In genomic region chr5:140674036-140674435, GRCm38 (mm10) we compare ENCODE assay signal across 25 mouse cellular contexts. TPM values are rescaled to one million over a fixed set of nuclear protein-coding genes. Genes with fewer than 3 reads are reported as not detected.
DNase-seq lines count a peak whose midpoint lies in the region; ATAC-seq lines count a peak whose summit lies in the region.
"Had no signal": no experiment of that assay in that cellular context is flagged by ENCODE, and none has a peak within 500 bp of the region (broad histone marks: within the 10 kb centered on the region; RNA-seq: fewer than 3 reads in every experiment).

No protein-coding gene starts in this region.

- DNase-seq in neural tube, embryonic 10.5 days (ENCODE audit: extremely low spot score, low spot score): no peak
- DNase-seq in frontal cortex, postnatal 25 days (ENCODE audit: low spot score in 2 of 2): no peak
- DNase-seq: adrenal gland, adult 2 months; adrenal gland, postnatal 14 days; cerebellum, adult 11 months; cerebellum, adult 8-10 months; cerebellum, postnatal 10 days; cerebellum, postnatal 36 days; embryo, embryonic 11 days; gastrocnemius, postnatal 10 days; gastrocnemius, postnatal 36 days; heart, adult 2 months had no signal

- H3K4me1 ChIP-seq in neural tube, embryonic 15.5 days: peaks cover 14% of the 10 kb centered on the region
- no peaks in the 10 kb centered on the region; the same call in 1 of the 2 replicates for H3K4me1 ChIP-seq in intestine, embryonic 16.5 days (ENCODE audit: control insufficient read depth, insufficient read depth, low read length)
- H3K4me1 ChIP-seq in stomach, embryonic 16.5 days (ENCODE audit: control insufficient read depth, insufficient read depth, low read length): no peaks in the 10 kb centered on the region
- H3K4me1 ChIP-seq in liver, embryonic 12.5 days: no peaks in the 10 kb centered on the region
- H3K4me1 ChIP-seq: embryonic facial prominence, embryonic 13.5 days; forebrain, embryonic 12.5 days; forebrain, embryonic 15.5 days; hindbrain, embryonic 12.5 days had no signal

- 88% methylated on average over 17 of the region's 17 CpGs for WGBS in neural tube, embryonic 15.5 days
- 88% methylated on average over 17 of the region's 17 CpGs for WGBS in intestine, embryonic 16.5 days
- 85% methylated on average over 17 of the region's 17 CpGs for WGBS in stomach, embryonic 16.5 days
- WGBS in liver, embryonic 12.5 days (ENCODE audit: insufficient replicate concordance): 72% methylated on average over 17 of the region's 17 CpGs

- H3K27me3 ChIP-seq in neural tube, embryonic 15.5 days (replicated peaks): no peaks in the 10 kb centered on the region
- H3K27me3 ChIP-seq in intestine, embryonic 16.5 days (replicated peaks; ENCODE audit: control insufficient read depth, insufficient read depth, low read length): no peaks in the 10 kb centered on the region
- H3K27me3 ChIP-seq in stomach, embryonic 16.5 days (ENCODE audit: control insufficient read depth, insufficient read depth, low read length): no peaks in the 10 kb centered on the region
- no peaks in the 10 kb centered on the region for H3K27me3 ChIP-seq in liver, embryonic 12.5 days (replicated peaks)
- H3K27me3 ChIP-seq: embryonic facial prominence, embryonic 13.5 days; forebrain, embryonic 12.5 days; forebrain, embryonic 15.5 days; hindbrain, embryonic 12.5 days; hindbrain, embryonic 15.5 days had no signal

- H3K9me3 ChIP-seq in neural tube, embryonic 15.5 days (replicated peaks): no peaks in the 10 kb centered on the region
- H3K9me3 ChIP-seq in intestine, embryonic 16.5 days (ENCODE audit: control insufficient read depth, low read length): peaks cover 5% of the 10 kb centered on the region
- peaks cover 3% of the 10 kb centered on the region; the same call in 1 of the 2 replicates for H3K9me3 ChIP-seq in stomach, embryonic 16.5 days (replicated peaks; ENCODE audit: control insufficient read depth, low read length)
- peaks cover 4% of the 10 kb centered on the region for H3K9me3 ChIP-seq in liver, embryonic 12.5 days (replicated peaks)
- H3K9me3 ChIP-seq: forebrain, embryonic 12.5 days; forebrain, embryonic 15.5 days; hindbrain, embryonic 15.5 days had no signal

- H3K36me3 ChIP-seq in neural tube, embryonic 15.5 days: peaks cover 66% of the 10 kb centered on the region
- H3K36me3 ChIP-seq in intestine, embryonic 16.5 days (ENCODE audit: control insufficient read depth, insufficient read depth, low read length): peaks cover 7% of the 10 kb centered on the region
- peaks cover 14% of the 10 kb centered on the region for H3K36me3 ChIP-seq in stomach, embryonic 16.5 days (ENCODE audit: control insufficient read depth, insufficient read depth, low read length)
- peaks cover 55% of the 10 kb centered on the region for H3K36me3 ChIP-seq in liver, embryonic 12.5 days

- no peak overlapping the region for H3K4me3 ChIP-seq in neural tube, embryonic 15.5 days (replicated peaks)
- no peak overlapping the region for H3K4me3 ChIP-seq in intestine, embryonic 16.5 days (ENCODE audit: low read length)
- H3K4me3 ChIP-seq in stomach, embryonic 16.5 days (replicated peaks; ENCODE audit: low read length): no peak overlapping the region
- no peak overlapping the region for H3K4me3 ChIP-seq in liver, embryonic 12.5 days
- H3K4me3 ChIP-seq: embryonic facial prominence, embryonic 10.5 days; embryonic facial prominence, embryonic 13.5 days; erythroblast, embryonic 14.5 days; forebrain, embryonic 12.5 days; forebrain, embryonic 15.5 days; heart, adult 2 months; hindbrain, embryonic 12.5 days; hindbrain, embryonic 15.5 days had no signal

- H3K4me2 ChIP-seq in neural tube, embryonic 15.5 days: no peak overlapping the region
- no peak overlapping the region for H3K4me2 ChIP-seq in intestine, embryonic 16.5 days (ENCODE audit: low read depth, low read length)
- no peak overlapping the region for H3K4me2 ChIP-seq in stomach, embryonic 16.5 days (ENCODE audit: low read depth, low read length)
- no peak overlapping the region for H3K4me2 ChIP-seq in liver, embryonic 12.5 days
- H3K4me2 ChIP-seq: embryonic facial prominence, embryonic 13.5 days; forebrain, embryonic 12.5 days; forebrain, embryonic 15.5 days; heart, embryonic 11.5 days; hindbrain, embryonic 12.5 days; hindbrain, embryonic 15.5 days had no signal

- no peak overlapping the region for H3K9ac ChIP-seq in neural tube, embryonic 15.5 days (replicated peaks)
- H3K9ac ChIP-seq in intestine, embryonic 16.5 days (ENCODE audit: low read depth, low read length): no peak overlapping the region
- H3K9ac ChIP-seq in stomach, embryonic 16.5 days (ENCODE audit: low read length): no peak overlapping the region
- no peak overlapping the region for H3K9ac ChIP-seq in liver, embryonic 12.5 days
- H3K9ac ChIP-seq: forebrain, embryonic 12.5 days; forebrain, embryonic 15.5 days; hindbrain, embryonic 12.5 days; hindbrain, embryonic 15.5 days had no signal

- H3K27ac ChIP-seq in neural tube, embryonic 15.5 days (replicated peaks): peak overlapping the region; percentile 64; the same call in 1 of the 2 replicates
- peak overlapping the region; percentile 15; the same call in 1 of the 2 replicates for H3K27ac ChIP-seq in intestine, embryonic 16.5 days (ENCODE audit: low read length)
- H3K27ac ChIP-seq in stomach, embryonic 16.5 days (ENCODE audit: low read length): peak overlapping the region; percentile 25
- no peak overlapping the region for H3K27ac ChIP-seq in liver, embryonic 12.5 days
- H3K27ac ChIP-seq: embryonic facial prominence, embryonic 10.5 days; embryonic facial prominence, embryonic 13.5 days; forebrain, embryonic 12.5 days; forebrain, embryonic 15.5 days; heart, adult 2 months; hindbrain, embryonic 12.5 days; hindbrain, embryonic 15.5 days had no signal

- no peak for ATAC-seq in neural tube, embryonic 15.5 days (ENCODE audit: low FRiP score)
- no peak for ATAC-seq in intestine, embryonic 16.5 days
- no peak for ATAC-seq in stomach, embryonic 16.5 days (ENCODE audit: insufficient read depth, low FRiP score)
- ATAC-seq in liver, embryonic 12.5 days: no peak
- ATAC-seq: CD4-positive, CD25-positive, alpha-beta regulatory T cell, adult 4 months; forebrain, embryonic 15.5 days had no signal

RNA-seq across cellular contexts. Expression of gene Ttyh3, which starts 25.2 kb away (rescaled TPM):
- 58.8 and 63.9 TPM in 2 replicates for polyA plus RNA-seq in neural tube, embryonic 15.5 days (2015; fragmentation: Nextera tagmentation; extraction: Ambion mirVana)
- polyA plus RNA-seq in intestine, embryonic 16.5 days (2015; fragmentation: Nextera tagmentation; extraction: Ambion mirVana): 17.0 and 24.3 TPM in 2 replicates
- polyA plus RNA-seq in stomach, embryonic 16.5 days (2015; fragmentation: Nextera tagmentation; extraction: Ambion mirVana): 13.8 and 17.8 TPM in 2 replicates
- polyA plus RNA-seq in liver, embryonic 12.5 days (2016; fragmentation: Nextera tagmentation; extraction: Ambion mirVana): 13.0 and 15.6 TPM in 2 replicates

RNA-seq across cellular contexts. Expression of gene Iqce, which starts 28.1 kb away (rescaled TPM):
- polyA plus RNA-seq in neural tube, embryonic 15.5 days (2015; fragmentation: Nextera tagmentation; extraction: Ambion mirVana): 25.5 and 26.2 TPM in 2 replicates
- polyA plus RNA-seq in intestine, embryonic 16.5 days (2015; fragmentation: Nextera tagmentation; extraction: Ambion mirVana): 16.7 and 18.2 TPM in 2 replicates
- polyA plus RNA-seq in stomach, embryonic 16.5 days (2015; fragmentation: Nextera tagmentation; extraction: Ambion mirVana): 19.2 and 21.1 TPM in 2 replicates
- 7.0 and 7.9 TPM in 2 replicates for polyA plus RNA-seq in liver, embryonic 12.5 days (2016; fragmentation: Nextera tagmentation; extraction: Ambion mirVana)

RNA-seq across cellular contexts. Expression of gene Brat1, which starts 30.8 kb away (rescaled TPM):
- polyA plus RNA-seq in neural tube, embryonic 15.5 days (2015; fragmentation: Nextera tagmentation; extraction: Ambion mirVana): 25.9 and 26.9 TPM in 2 replicates
- polyA plus RNA-seq in intestine, embryonic 16.5 days (2015; fragmentation: Nextera tagmentation; extraction: Ambion mirVana): 19.0 and 20.0 TPM in 2 replicates
- polyA plus RNA-seq in stomach, embryonic 16.5 days (2015; fragmentation: Nextera tagmentation; extraction: Ambion mirVana): 20.4 and 20.7 TPM in 2 replicates
- polyA plus RNA-seq in liver, embryonic 12.5 days (2016; fragmentation: Nextera tagmentation; extraction: Ambion mirVana): 10.6 and 12.2 TPM in 2 replicates

RNA-seq across cellular contexts. Expression of gene Amz1, which starts 49.9 kb away (rescaled TPM):
- 3.5 and 3.8 TPM in 2 replicates for polyA plus RNA-seq in neural tube, embryonic 15.5 days (2015; fragmentation: Nextera tagmentation; extraction: Ambion mirVana)
- 1.4 and 1.5 TPM in 2 replicates for polyA plus RNA-seq in intestine, embryonic 16.5 days (2015; fragmentation: Nextera tagmentation; extraction: Ambion mirVana)
- polyA plus RNA-seq in stomach, embryonic 16.5 days (2015; fragmentation: Nextera tagmentation; extraction: Ambion mirVana): 1.00 and 1.2 TPM in 2 replicates
- polyA plus RNA-seq in liver, embryonic 12.5 days (2016; fragmentation: Nextera tagmentation; extraction: Ambion mirVana): 0.99 and 1.2 TPM in 2 replicates
- polyA plus RNA-seq: erythroblast, embryonic 14.5 days had no signal
